Mouse (Mus musculus) gastrocnemius, postnatal 10 days (tissue): ENCODE results near the gene Nck2. TPM values are rescaled to one million over a fixed set of nuclear protein-coding genes. Genes with fewer than 3 reads are reported as not detected.
"Not testable (repeated sequence)": the region's sequence is repeated elsewhere in the genome, so short reads cannot be mapped to it uniquely, and the experiment has no call there.

Source experiments
- DNase-seq: peaks from one replicate; pipeline ENCODE4 v3.0.0; 2021; ENCODE audit warnings: mixed read lengths
- total RNA-seq, 2 experiments: library from RNA; stranded (reverse); gene quantifications; 2 replicates each; pipeline ENCODE4 v1.2.3; 2021

Gene Nck2
- total RNA-seq, 2 experiments from 2014 or later: 30.2 to 38.0 TPM

DNA sequence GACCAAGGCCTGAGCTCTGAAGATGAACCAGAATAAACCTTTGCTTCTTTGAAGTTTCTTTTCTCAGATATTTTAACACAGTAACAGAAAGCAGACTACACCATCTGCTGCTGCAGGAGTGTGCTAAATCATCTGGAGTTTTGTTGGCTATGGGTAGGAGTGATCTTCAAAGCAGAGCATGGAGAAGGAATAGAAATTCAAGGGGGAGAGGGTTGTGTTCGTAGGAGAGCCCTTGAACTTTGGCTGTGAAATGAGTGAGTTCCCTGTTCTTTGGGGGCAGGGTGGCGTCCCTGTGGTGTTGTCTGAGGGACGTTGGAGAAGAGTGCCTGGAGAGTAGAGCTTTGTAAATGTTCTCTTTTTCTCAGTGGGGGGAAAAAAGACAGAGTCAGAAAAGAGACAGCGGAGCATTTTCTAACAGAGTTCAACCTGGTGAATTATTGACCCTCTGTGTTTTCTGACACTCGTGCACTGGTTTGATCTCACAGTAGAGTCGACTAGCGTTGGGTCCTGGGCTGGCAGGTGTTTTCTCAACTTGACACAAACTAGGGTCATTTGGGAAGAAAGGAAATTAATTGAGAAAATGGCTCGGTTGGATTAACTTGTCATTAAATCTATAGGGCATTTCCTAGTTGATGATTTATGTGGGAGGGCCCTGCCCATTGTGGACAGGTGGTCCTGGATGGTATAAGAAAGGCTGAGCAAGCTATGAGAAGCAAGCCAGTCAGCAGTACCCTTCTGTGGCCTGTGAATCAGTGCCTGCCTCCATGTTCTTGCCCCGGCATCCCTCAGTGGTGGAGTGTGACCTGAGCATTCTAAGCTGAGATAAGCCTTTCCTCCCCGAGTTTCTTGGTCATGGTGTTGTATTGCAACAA lies 57.8 kb downstream of the Nck2 start:
- DNase-seq: no peak

DNA sequence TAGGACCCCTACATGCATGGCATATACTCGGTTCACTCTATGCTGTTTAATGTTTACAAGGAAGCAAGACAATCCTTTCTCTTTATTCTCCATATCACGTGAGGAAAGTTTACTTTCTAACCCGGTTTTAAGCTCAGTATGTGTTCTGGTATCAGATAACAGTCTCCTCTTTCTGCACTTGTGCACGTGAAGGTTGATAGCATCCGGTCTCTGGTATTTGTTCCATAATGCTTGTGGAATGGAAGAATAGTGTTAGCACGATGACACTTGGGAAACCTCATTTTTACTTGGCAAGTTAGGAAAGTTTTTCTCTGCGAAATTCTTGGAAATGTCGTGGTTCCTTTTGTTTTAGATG lies 58.4 kb downstream of the Nck2 start:
- DNase-seq: no peak

DNA sequence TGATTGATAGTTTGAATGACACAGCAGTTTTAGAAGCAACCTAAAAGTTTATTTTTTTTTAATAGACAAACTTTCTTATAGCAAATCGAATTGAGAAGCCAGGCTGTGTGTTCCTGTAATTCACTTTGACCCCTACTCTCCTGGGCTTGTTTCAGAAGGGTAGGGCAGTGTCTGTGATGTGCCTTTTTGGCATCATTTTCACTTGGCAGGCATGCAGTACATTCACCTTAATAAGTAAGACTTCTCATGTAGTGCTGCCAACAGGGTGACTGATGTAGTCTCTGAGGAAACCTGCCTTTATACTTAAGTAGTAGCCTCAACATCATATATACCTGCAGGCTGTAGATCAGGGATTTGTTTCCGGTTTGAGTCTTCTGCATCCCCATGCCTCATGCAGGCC lies 58.9 kb downstream of the Nck2 start:
- no peak for DNase-seq

- DNase-seq: no peak
These were observed 59.3 kb downstream of the Nck2 start for GRCm38 (mm10) chr1:43503676-43504075.

DNA sequence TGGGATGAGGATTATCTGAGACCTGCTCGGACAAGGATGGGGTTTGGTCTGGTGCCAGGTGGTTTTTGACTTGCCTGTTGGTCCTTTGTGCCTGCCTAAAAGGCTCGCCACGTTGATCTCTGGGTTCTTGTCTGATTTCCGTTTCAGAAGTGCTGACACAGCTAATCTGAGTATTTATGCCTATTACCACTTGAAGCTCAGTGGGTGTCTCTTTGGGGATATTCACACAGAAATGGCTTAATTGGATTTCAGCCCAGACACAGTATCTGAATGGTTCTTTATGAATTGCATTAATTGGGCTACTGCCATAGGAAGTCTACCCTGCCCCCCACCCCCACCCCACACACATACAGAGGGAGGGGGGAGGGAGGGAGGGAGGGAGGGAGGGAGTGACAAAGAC lies 59.9 kb downstream of the Nck2 start:
- no peak for DNase-seq

DNA sequence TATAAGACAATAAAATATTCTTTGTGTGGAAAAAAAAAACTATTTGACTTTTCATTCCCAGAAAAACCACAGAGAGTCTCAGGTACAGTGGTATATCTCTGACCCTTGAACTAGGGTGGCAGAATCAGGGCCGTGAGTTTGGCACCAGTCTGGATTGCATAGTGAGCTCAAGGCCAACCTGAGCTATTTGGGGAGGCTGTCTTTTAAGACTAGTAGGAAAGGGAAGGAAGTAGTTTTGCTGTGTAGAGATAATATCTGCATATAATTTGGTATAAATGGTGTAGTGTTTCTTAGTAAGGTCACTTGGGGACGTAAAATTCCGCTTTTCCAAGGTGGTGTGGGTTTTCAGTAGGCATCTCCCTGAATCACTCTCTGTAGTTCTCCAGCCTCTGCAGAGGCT lies 62.3 kb downstream of the Nck2 start:
- DNase-seq: no peak

DNA sequence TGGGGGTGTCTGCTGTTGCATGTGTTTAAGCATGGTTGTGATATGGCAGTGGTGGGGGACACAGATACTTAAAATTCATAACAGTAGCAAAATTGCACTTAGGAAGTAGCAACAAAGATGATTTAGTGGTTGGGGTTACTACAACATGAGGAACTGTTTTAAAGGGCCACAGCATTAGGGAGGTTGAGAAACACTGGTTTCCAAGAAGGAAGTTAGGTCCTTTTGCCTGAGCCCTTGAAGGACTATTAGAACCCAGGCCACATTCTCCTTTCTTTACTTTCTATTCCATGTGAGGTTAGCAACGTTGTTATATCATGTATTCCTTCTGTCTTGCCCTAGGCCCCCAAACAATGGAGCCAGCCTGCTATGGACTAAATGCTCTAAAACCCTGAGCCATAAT lies 63.4 kb downstream of the Nck2 start:
- no peak for DNase-seq

DNA sequence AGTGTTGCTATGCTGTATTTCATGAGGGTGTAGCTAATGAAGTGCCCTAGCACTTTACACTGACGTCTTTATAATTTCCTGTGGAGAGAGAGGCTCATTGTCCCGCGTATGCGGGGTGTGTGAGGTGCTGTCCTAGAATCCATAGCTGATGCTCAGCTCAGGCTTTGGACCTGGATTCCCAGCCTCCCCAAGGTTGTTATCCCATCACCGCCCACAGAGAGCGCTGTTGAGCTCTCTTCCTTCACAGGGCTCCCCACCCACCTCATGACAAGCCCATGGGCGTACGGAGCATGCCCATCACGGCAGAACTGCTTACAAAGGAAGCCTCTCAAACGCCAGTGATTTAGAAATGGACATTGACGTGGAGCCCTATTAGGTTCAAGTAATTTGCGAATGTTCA lies 66.9 kb downstream of the Nck2 start:
- DNase-seq: no peak

DNA sequence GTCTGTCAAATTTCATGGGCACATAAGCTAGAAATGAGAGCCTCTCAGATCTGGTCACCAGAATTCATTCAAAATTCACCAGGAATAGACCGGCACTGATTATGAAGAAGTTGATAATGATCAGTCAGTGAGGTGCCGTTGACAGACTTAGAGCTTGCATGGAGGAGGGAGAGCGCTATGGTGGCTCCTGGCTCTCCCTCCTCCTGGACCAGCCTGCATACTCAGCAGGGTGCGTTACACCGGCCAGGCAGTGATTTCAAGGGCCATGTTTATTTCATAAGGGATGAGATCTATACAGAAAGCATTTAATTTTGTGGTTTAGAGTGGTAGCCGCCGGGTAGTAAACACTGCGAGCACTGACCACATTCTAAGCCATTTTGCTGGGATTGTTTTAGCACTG lies 67.3 kb downstream of the Nck2 start:
- DNase-seq: no peak

DNA sequence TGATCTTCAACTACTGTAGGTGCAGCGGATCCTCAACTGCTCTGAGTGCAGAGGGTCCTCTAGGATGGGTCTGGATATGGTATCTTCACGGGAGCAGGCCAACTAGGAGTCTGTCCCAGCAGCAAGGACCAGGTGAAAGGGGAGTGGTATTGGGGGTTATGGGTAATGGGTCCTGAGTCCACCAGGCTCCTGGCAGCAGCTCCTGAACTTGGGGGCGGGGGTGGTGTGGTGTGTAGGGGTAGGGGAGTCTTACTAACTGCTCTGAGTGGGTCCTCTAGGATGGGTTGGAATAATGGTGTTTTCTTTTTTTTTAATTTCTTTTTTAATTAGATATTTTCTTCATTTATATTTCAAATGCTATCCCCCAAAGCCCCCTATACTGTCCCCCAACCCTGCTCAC lies 73.0 kb downstream of the Nck2 start:
- DNase-seq: no peak

DNA sequence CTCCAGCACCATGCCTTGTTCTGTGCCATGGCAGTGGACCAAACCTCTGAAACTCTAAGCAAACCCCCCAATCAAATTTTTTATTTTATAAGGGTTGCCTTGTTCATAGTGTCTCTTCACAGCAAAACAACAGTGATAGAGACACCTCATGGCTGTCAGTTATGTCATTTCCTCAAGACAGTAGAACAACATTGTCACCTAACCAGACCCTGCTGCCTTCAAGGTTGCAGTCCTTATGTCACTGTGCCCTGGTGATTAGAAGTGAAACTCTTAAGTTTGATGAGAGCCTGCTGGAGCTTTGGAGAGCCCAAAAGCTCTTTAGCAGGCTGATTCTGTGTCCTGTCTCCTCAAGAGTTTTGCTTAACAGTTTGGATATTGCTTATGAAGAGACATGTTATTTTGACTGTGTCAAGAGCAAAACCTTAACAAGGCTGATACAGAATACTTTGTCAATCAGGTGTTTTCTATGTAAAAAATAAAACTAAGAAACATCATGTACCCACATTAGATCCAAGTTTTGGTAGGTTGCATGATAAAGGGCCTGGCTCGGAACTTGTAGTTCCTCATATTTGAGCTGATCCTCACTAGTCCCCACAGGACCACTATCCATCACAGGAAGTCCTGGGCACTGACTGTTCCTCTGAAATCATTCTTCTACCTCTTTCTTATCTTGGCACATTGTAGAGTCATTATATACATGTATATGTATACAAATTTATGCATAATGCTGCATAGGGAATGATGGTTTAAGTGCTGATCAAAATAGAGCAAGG lies 76.0 kb downstream of the Nck2 start:
- DNase-seq: no peak

GRCm38 (mm10) chr1:43520989-43521371 lies 76.6 kb downstream of the Nck2 start:
- DNase-seq: no peak

GRCm38 (mm10) chr1:43521512-43521911 lies 77.1 kb downstream of the Nck2 start:
- no peak for DNase-seq

DNA sequence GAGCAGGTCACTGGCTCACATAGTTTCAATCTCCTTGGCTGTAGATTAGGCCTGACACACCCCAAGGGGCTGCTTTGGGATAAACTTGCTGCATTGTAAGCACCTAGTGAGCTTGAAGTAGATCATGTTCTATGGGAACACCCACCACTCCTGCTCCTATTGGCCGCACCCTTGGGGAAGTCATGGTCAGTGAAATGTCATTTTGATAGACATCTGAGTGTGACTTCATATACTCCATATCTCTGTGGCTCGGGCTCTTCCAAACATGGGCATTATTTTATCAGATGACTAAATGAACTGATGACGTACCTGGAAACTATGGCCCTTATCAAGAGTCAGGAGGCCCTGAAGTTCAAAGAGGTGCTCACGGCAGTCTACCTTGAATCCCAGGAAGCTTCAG lies 77.6 kb downstream of the Nck2 start:
- DNase-seq: no peak

DNA sequence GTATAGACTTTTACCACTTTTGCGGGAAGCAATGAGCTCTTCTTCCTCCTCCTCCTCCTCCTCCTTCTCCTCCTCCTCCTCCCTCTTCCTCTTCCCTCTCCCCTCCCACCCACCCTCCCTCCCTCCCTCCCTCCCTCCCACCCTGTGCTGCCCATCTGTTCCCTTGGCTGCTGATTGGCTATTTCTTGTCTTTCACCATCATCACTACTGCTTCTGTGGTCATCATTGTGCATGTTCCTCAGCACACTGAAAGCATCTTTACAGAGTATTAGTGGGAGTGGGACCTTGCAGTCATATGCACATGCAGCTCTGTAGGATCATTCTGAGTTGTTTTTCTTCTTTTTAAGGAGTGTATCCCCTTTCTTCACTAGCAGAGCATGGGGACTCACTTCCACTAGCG lies 78.6 kb downstream of the Nck2 start:
- no peak for DNase-seq

DNA sequence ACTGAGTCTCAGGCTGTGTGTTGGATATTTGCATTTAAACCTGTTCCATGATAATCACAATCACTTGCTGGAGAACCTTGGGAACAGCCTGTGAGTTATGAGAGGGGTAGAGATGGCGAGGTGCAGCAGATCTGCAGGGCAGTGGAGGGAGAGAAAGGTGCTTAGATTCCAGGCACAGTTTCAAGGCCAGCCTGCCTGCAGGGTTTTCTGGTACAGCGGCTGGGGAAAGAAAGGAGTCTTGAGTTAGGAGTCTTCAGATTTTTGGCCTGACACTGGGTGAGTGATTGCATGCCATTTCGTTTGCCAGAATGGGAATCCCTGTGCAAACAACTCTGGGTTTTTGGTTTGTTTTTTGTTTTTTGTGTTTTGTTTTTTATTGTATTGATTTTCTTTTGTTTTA lies 80.0 kb downstream of the Nck2 start:
- no peak for DNase-seq

GRCm38 (mm10) chr1:43528275-43528674 lies 83.9 kb downstream of the Nck2 start:
- no peak for DNase-seq

GRCm38 (mm10) chr1:43529086-43529485 lies 84.7 kb downstream of the Nck2 start:
- no peak for DNase-seq

- no peak for DNase-seq
These were observed 86.1 kb downstream of the Nck2 start for GRCm38 (mm10) chr1:43530295-43531020.

- DNase-seq: no peak
These were observed 86.9 kb downstream of the Nck2 start for GRCm38 (mm10) chr1:43531307-43531706.

DNA sequence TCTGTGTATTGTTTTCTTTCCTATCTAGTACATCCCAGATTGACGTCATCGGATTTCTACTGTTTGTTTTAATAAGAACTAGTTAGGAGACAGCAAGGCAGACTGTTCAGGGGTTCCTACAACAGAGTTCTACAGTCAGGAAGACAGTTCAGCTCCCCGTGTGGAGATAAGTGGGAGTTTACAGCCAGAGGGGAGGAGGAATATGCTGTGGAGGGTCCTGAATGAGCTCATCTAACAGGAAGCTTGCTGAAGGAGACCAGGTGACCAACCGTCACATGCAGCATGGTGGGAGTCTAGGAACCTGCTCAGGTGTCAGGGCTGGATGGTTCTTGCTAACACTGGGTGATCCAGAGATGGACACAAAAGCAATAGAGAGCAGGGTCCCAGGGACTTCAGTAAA lies 87.9 kb downstream of the Nck2 start:
- no peak for DNase-seq

- DNase-seq: not testable (repeated sequence)
These were observed 89.1 kb downstream of the Nck2 start for GRCm38 (mm10) chr1:43533497-43533896.
